Mouse (Mus musculus): Measurements from ENCODE around the gene Rps26. TPM values are rescaled to one million over a fixed set of nuclear protein-coding genes. Genes with fewer than 3 reads are reported as not detected.
"Not testable (repeated sequence)": the region's sequence is repeated elsewhere in the genome, so short reads cannot be mapped to it uniquely, and the experiment has no call there.

The Rps26 gene
- polyA plus RNA-seq, 1 experiment from 2014 or later, result 605 TPM

DNA sequence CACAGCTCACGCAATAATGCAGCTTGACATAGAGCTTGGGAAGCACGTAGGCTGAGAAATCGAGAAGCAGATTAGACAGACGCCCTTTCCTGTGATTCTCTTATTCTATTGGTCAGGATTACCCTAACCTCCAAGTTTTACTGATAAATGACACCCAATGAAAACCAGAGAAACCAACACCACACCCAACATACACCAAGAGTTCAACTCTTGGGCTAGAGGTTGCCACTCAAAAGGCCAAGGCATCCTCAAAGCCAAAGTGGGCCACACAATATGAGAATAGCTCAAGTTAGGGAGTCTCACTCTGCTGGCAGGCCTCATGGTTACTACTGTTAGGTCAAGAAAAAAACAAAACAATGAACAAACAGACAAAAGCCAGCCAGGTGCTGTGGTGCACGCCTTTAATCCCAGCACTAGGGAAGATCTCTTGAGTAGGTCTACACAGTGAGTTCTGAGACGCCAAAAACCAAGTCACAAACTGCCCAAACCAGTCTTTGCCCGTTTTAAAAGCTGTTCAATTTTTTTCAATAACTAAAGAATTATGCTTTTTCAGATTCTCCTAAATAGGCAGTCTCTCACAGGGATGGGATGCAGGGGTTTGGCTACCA is 1.2 kb downstream of the Rps26 start:
- Histone ChIP-seq H3K4me1 (ENCODE audit: control insufficient read depth in 2 of 2, insufficient read depth in 2 of 2, low read length in 2 of 2) (peaks cover 2 to 7% of the 10 kb centered on the region in 2 experiments; a peak in 3 of 4 replicates), H3K27me3 (ENCODE audit: control insufficient read depth, insufficient read depth, low read length) (no peaks in the 10 kb centered on the region), H3K36me3 (ENCODE audit: control insufficient read depth, insufficient read depth, low read length) (peaks cover 27% of the 10 kb centered on the region), H3K9me3 (ENCODE audit: control insufficient read depth, low read length) (no peaks in the 10 kb centered on the region), H3K27ac (replicated peaks in 1 of 2; ENCODE audit: control insufficient read depth in 1 of 2, insufficient read depth in 1 of 2, low read depth in 2 of 2, low read length in 2 of 2) (peak overlapping the region; percentile 73 to 79; a peak in 2 of 4 replicates), H3K9ac (ENCODE audit: low read length) (peak overlapping the region; percentile 96), H3K4me3 (ENCODE audit: control insufficient read depth in 1 of 2, insufficient read depth in 1 of 2, low read depth in 1 of 2, low read length in 2 of 2) (peak overlapping the region; percentile 90 to 94), H3K4me2 (ENCODE audit: low read length) (peak overlapping the region; percentile 95)
- ATAC-seq (ENCODE audit: insufficient number of reproducible peaks, insufficient read depth, low FRiP score, low read depth), result no peak
- WGBS, result 33% methylated on average over 7 of the region's 7 CpGs

GRCm38 (mm10) chr10:128623106-128623613 is 3.4 kb downstream of the Rps26 start:
- H3K9ac ChIP-seq (ENCODE audit: low read length); H3K27ac ChIP-seq (replicated peaks in 1 of 2; ENCODE audit: control insufficient read depth in 1 of 2, insufficient read depth in 1 of 2, low read depth in 2 of 2, low read length in 2 of 2); H3K27me3 ChIP-seq (ENCODE audit: control insufficient read depth, insufficient read depth, low read length); ATAC-seq (ENCODE audit: insufficient number of reproducible peaks, insufficient read depth, low FRiP score, low read depth); H3K4me2 ChIP-seq (ENCODE audit: low read length); H3K9me3 ChIP-seq (ENCODE audit: control insufficient read depth, low read length); H3K4me3 ChIP-seq (ENCODE audit: control insufficient read depth in 1 of 2, insufficient read depth in 1 of 2, low read depth in 1 of 2, low read length in 2 of 2); H3K4me1 ChIP-seq (ENCODE audit: control insufficient read depth in 2 of 2, insufficient read depth in 2 of 2, low read length in 2 of 2): not testable (repeated sequence)
- 76% methylated on average over 3 of the region's 4 CpGs for WGBS
- peaks cover 27% of the 10 kb centered on the region for H3K36me3 ChIP-seq (ENCODE audit: control insufficient read depth, insufficient read depth, low read length)

GRCm38 (mm10) chr10:128622702-128623101 is 3.8 kb downstream of the Rps26 start:
- no peak for ATAC-seq (ENCODE audit: insufficient number of reproducible peaks, insufficient read depth, low FRiP score, low read depth)
- Histone ChIP-seq H3K9ac (ENCODE audit: low read length) (no peak overlapping the region), H3K9me3 (ENCODE audit: control insufficient read depth, low read length) (no peaks in the 10 kb centered on the region), H3K36me3 (ENCODE audit: control insufficient read depth, insufficient read depth, low read length) (peaks cover 27% of the 10 kb centered on the region), H3K4me3 (ENCODE audit: control insufficient read depth in 1 of 2, insufficient read depth in 1 of 2, low read depth in 1 of 2, low read length in 2 of 2) (no peak overlapping the region), H3K27me3 (ENCODE audit: control insufficient read depth, insufficient read depth, low read length) (no peaks in the 10 kb centered on the region), H3K4me1 (ENCODE audit: control insufficient read depth in 2 of 2, insufficient read depth in 2 of 2, low read length in 2 of 2) (peaks cover 2 to 7% of the 10 kb centered on the region in 2 experiments; a peak in 3 of 4 replicates), H3K27ac (replicated peaks in 1 of 2; ENCODE audit: control insufficient read depth in 1 of 2, insufficient read depth in 1 of 2, low read depth in 2 of 2, low read length in 2 of 2) (no peak overlapping the region), H3K4me2 (ENCODE audit: low read length) (no peak overlapping the region)
- WGBS, result 83% methylated on average over 4 of the region's 4 CpGs

- no peak overlapping the region for H3K4me3 ChIP-seq (ENCODE audit: control insufficient read depth in 1 of 2, insufficient read depth in 1 of 2, low read depth in 1 of 2, low read length in 2 of 2)
- H3K27me3 ChIP-seq (ENCODE audit: control insufficient read depth, insufficient read depth, low read length), result no peaks in the 10 kb centered on the region
- peaks cover 27% of the 10 kb centered on the region for H3K36me3 ChIP-seq (ENCODE audit: control insufficient read depth, insufficient read depth, low read length)
- H3K9me3 ChIP-seq (ENCODE audit: control insufficient read depth, low read length), result no peaks in the 10 kb centered on the region
- 78% methylated on average over 3 of the region's 3 CpGs for WGBS
- H3K4me2 ChIP-seq (ENCODE audit: low read length), result no peak overlapping the region
- H3K9ac ChIP-seq (ENCODE audit: low read length), result no peak overlapping the region
- peaks cover 2 to 7% of the 10 kb centered on the region in 2 experiments; a peak in 3 of 4 replicates for H3K4me1 ChIP-seq (ENCODE audit: control insufficient read depth in 2 of 2, insufficient read depth in 2 of 2, low read length in 2 of 2)
- H3K27ac ChIP-seq (replicated peaks in 1 of 2; ENCODE audit: control insufficient read depth in 1 of 2, insufficient read depth in 1 of 2, low read depth in 2 of 2, low read length in 2 of 2), result no peak overlapping the region
- ATAC-seq (ENCODE audit: insufficient number of reproducible peaks, insufficient read depth, low FRiP score, low read depth), result no peak
Observed at GRCm38 (mm10) chr10:128621986-128622520, 4.5 kb downstream of the Rps26 start.

- H3K4me1 ChIP-seq (ENCODE audit: control insufficient read depth in 2 of 2, insufficient read depth in 2 of 2, low read length in 2 of 2), result peaks cover 2 to 3% of the 10 kb centered on the region in 2 experiments; a peak in 3 of 4 replicates
- H3K9me3 ChIP-seq (ENCODE audit: control insufficient read depth, low read length), result no peaks in the 10 kb centered on the region
- no peak for ATAC-seq (ENCODE audit: insufficient number of reproducible peaks, insufficient read depth, low FRiP score, low read depth)
- H3K9ac ChIP-seq (ENCODE audit: low read length), result no peak overlapping the region
- peaks cover 24% of the 10 kb centered on the region for H3K36me3 ChIP-seq (ENCODE audit: control insufficient read depth, insufficient read depth, low read length)
- no peak overlapping the region for H3K4me2 ChIP-seq (ENCODE audit: low read length)
- H3K27ac ChIP-seq (replicated peaks in 1 of 2; ENCODE audit: control insufficient read depth in 1 of 2, insufficient read depth in 1 of 2, low read depth in 2 of 2, low read length in 2 of 2), result no peak overlapping the region
- no peaks in the 10 kb centered on the region for H3K27me3 ChIP-seq (ENCODE audit: control insufficient read depth, insufficient read depth, low read length)
- H3K4me3 ChIP-seq (ENCODE audit: control insufficient read depth in 1 of 2, insufficient read depth in 1 of 2, low read depth in 1 of 2, low read length in 2 of 2), result no peak overlapping the region
Observed at GRCm38 (mm10) chr10:128620241-128620640, 6.3 kb downstream of the Rps26 start.

- H3K9ac ChIP-seq (ENCODE audit: low read length); H3K27me3 ChIP-seq (ENCODE audit: control insufficient read depth, insufficient read depth, low read length); ATAC-seq (ENCODE audit: insufficient number of reproducible peaks, insufficient read depth, low FRiP score, low read depth); H3K27ac ChIP-seq (replicated peaks in 1 of 2; ENCODE audit: control insufficient read depth in 1 of 2, insufficient read depth in 1 of 2, low read depth in 2 of 2, low read length in 2 of 2); H3K9me3 ChIP-seq (ENCODE audit: control insufficient read depth, low read length); H3K4me3 ChIP-seq (ENCODE audit: control insufficient read depth in 1 of 2, insufficient read depth in 1 of 2, low read depth in 1 of 2, low read length in 2 of 2); H3K4me2 ChIP-seq (ENCODE audit: low read length); H3K4me1 ChIP-seq (ENCODE audit: control insufficient read depth in 2 of 2, insufficient read depth in 2 of 2, low read length in 2 of 2): not testable (repeated sequence)
- 84% methylated on average over 5 of the region's 5 CpGs for WGBS
- H3K36me3 ChIP-seq (ENCODE audit: control insufficient read depth, insufficient read depth, low read length), result peaks cover 13% of the 10 kb centered on the region
Observed at GRCm38 (mm10) chr10:128619148-128619547, 7.4 kb downstream of the Rps26 start.

GRCm38 (mm10) chr10:128618570-128618969 is 8.0 kb downstream of the Rps26 start:
- no peak overlapping the region for H3K4me3 ChIP-seq (ENCODE audit: control insufficient read depth in 1 of 2, insufficient read depth in 1 of 2, low read depth in 1 of 2, low read length in 2 of 2)
- no peak for ATAC-seq (ENCODE audit: insufficient number of reproducible peaks, insufficient read depth, low FRiP score, low read depth)
- no peak overlapping the region for H3K27ac ChIP-seq (replicated peaks in 1 of 2; ENCODE audit: control insufficient read depth in 1 of 2, insufficient read depth in 1 of 2, low read depth in 2 of 2, low read length in 2 of 2)
- H3K4me2 ChIP-seq (ENCODE audit: low read length), result no peak overlapping the region
- H3K4me1 ChIP-seq (ENCODE audit: control insufficient read depth in 2 of 2, insufficient read depth in 2 of 2, low read length in 2 of 2), result no peaks in the 10 kb centered on the region
- H3K9me3 ChIP-seq (ENCODE audit: control insufficient read depth, low read length), result no peaks in the 10 kb centered on the region
- H3K9ac ChIP-seq (ENCODE audit: low read length), result no peak overlapping the region
- H3K36me3 ChIP-seq (ENCODE audit: control insufficient read depth, insufficient read depth, low read length), result peaks cover 8% of the 10 kb centered on the region
- 73% methylated on average over 1 of the region's 1 CpGs for WGBS
- no peaks in the 10 kb centered on the region for H3K27me3 ChIP-seq (ENCODE audit: control insufficient read depth, insufficient read depth, low read length)
